Mouse (Mus musculus) kidney, postnatal 0 days (tissue): ENCODE measurements at regions not wholly inside any gene's neighbourhood (a gene's known extent, or its start where the extent isn't known, plus 50 kb on each side); places are given as distances from the start of the nearest gene placed in this dataset.

Experiments
- ATAC-seq: fragments of 200-750 bp; cut with Nextera tagmentation; replicated peaks from 2 replicates; pipeline ENCODE4 v1.8.0; 2017; ENCODE audit warnings: low read depth, moderate number of reproducible peaks, moderate TSS enrichment, moderate library complexity; ENCODE audit not compliant: low FRiP score
- DNase-seq: peaks from one replicate; pipeline ENCODE4 v3.0.0-alpha.2; 2016; ENCODE audit warnings: low spot score
- H3K27ac ChIP-seq: fragments of 300-500 bp; sonication (generic); 2 replicates; pipeline ENCODE4 v1.5.1; 2014; ENCODE audit warnings: mild to moderate bottlenecking
- H3K27me3 ChIP-seq: fragments of 300-500 bp; sonication (generic); 2 replicates; pipeline ENCODE4 v1.6.1; 2014; ENCODE audit warnings: low read length, mixed read lengths; ENCODE audit not compliant: insufficient read depth
- H3K36me3 ChIP-seq: fragments of 300-500 bp; sonication (generic); 2 replicates; pipeline ENCODE4 v1.6.1; 2014; ENCODE audit warnings: low read length, mixed read lengths; ENCODE audit not compliant: insufficient read depth
- H3K4me1 ChIP-seq: fragments of 300-500 bp; sonication (generic); replicated peaks from 2 replicates; pipeline ENCODE4 v1.6.1; 2014; ENCODE audit warnings: antibody characterized with exemption, low read length, mixed read lengths; ENCODE audit not compliant: insufficient read depth
- H3K4me2 ChIP-seq: fragments of 300-500 bp; sonication (generic); 2 replicates; pipeline ENCODE4 v1.6.1; 2014; ENCODE audit warnings: mild to moderate bottlenecking, low read length, moderate library complexity, mixed read lengths
- H3K4me3 ChIP-seq: fragments of 300-500 bp; sonication (generic); replicated peaks from 2 replicates; pipeline ENCODE4 v1.5.1; 2014; ENCODE audit warnings: low read depth, low read length
- H3K9ac ChIP-seq: fragments of 300-500 bp; sonication (generic); 2 replicates; pipeline ENCODE4 v1.6.1; 2014; ENCODE audit warnings: low read depth, low read length
- H3K9me3 ChIP-seq: fragments of 300-500 bp; sonication (generic); replicated peaks from 2 replicates; pipeline ENCODE4 v1.6.1; 2016; ENCODE audit warnings: low read length, inconsistent platforms, mixed read lengths
- CTCF ChIP-seq: IDR thresholded peaks from 2 replicates; pipeline ENCODE4 v1.5.1; 2016; ENCODE audit warnings: antibody characterized with exemption, low read depth, mild to moderate bottlenecking, moderate library complexity
- WGBS: fragments of 180-500 bp; shearing (Covaris S2); extraction: QIAGEN DNeasy Blood & Tissue Kit; methylation state at CpG from one replicate; pipeline ENCODE4 v1.1.7; 2014; 5-methylcytosine and 5-hydroxymethylcytosine counted together

DNA sequence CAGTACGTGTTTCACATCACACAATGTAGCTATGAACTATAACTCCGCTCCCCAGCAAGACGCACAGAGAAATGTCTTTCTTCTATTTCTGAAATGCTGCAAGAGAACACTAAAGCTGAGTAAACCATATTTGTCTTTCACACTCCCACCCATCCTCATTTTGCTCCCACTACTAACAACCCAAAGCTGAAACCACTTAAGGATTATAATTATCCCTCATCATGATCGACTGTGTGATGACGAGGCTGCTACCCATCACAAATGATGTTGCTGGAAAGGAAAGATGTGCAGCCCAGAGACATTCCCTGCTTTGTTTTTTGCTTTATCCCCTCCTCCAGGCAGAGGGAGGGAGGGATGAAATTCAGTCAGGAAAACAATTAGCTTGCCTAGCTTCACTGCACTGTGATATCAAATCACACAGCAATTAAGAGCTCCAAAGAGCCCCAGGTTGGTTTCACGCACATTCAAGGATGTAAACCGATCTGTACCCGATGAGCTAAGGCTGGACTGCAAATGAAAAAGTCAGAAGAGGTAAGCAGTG is 183.5 kb upstream of the Tbl1xr1 start:
- Histone ChIP-seq H3K27me3 (no peaks in the 10 kb centered on the region), H3K9me3 (no peaks in the 10 kb centered on the region), H3K4me1 (peaks cover 4% of the 10 kb centered on the region; the same call in 1 of the 2 replicates), H3K4me2 (no peak overlapping the region), H3K4me3 (no peak overlapping the region), H3K36me3 (no peaks in the 10 kb centered on the region), H3K9ac (no peak overlapping the region), H3K27ac (no peak overlapping the region)
- DNase-seq = peak; percentile 81
- no peak for TF ChIP-seq CTCF
- ATAC-seq = peak; percentile 52; the same call in 1 of the 2 replicates
- 35% methylated on average over 8 of the region's 8 CpGs for WGBS

DNA sequence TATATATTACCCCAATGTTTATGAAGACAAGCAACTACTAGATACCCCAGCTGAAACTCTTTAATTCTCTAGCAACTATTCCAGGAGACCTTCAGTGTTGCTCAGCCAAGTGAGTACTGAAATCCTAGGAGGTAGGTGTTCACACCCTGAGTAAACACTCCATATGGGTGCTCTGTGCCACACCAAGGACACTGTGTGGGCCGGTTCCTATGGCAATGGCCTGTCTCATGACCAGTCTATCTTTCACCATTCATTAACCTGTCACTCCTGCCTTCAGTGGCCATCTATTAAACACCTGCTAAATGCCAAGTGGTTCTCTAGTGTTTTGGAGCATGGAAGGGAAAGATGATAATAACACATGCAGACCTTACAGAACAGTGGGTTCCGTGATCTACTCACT is 180.9 kb upstream of the Tbl1xr1 start:
- no peak for TF ChIP-seq CTCF
- H3K36me3 ChIP-seq = no peaks in the 10 kb centered on the region
- peak; percentile 74 for DNase-seq
- no peak overlapping the region for H3K27ac ChIP-seq
- no peaks in the 10 kb centered on the region for H3K9me3 ChIP-seq
- peaks cover 4% of the 10 kb centered on the region; the same call in 1 of the 2 replicates for H3K4me1 ChIP-seq
- no peak overlapping the region for H3K4me2 ChIP-seq
- no peaks in the 10 kb centered on the region for H3K27me3 ChIP-seq
- no peak overlapping the region for H3K9ac ChIP-seq
- no peak overlapping the region for H3K4me3 ChIP-seq
- 44% methylated on average over 2 of the region's 2 CpGs for WGBS
- ATAC-seq = peak; percentile 96

DNA sequence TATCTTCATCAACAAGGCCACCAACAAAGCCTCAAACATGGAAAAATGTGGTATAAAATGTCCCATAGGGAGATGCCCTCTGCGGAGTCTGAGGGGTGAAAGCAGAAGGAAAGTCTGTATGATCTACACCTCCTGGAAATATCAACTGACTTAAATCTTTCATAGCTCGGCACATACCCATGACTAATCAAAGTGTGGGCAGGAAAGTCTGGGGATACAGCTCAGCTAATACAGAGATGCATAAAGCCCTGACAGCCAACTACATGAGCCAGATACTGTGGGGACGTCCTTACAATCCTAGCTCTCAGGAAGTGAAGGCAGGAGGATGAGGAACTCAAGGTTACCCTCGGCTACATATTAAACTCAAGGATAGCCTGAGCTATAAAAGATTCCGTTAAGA is 178.2 kb upstream of the Tbl1xr1 start:
- ATAC-seq = no peak

DNA sequence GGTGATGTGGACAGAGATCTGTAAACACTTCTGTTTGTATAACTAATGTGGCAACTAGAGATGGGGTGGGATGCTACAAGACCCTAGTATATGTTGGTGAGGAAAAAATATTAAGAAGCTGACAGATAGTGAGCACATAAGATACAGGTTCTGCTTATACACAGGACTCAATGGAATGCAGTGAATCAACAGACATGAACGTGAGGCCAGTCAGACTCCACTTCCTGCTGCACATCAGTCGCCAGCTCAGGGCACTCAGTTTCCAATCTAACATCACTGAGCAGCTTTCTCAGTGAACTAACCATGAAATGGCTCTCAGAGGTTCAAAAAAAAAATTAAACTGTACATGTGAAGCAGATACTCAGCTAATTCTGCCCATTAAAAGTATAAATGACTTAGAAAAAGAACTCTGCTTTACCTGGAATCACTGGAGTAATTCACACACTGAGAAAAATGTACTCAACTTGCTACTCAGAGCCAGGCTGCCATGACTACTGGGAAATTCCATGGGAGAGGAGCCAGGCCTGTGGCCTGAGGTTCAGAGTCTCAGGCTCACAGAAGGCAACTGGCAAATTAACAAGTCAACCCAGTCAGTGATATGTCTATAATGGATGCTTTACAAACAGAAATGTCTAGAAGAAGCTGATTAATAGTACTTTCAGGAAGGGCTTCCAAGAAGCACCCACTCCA is 170.9 kb upstream of the Tbl1xr1 start:
- TF ChIP-seq CTCF = no peak
- H3K9ac ChIP-seq = no peak overlapping the region
- DNase-seq (no peak), ATAC-seq (no peak)
- H3K27me3 ChIP-seq = no peaks in the 10 kb centered on the region
- no peak overlapping the region for H3K4me2 ChIP-seq
- WGBS = 46% methylated on average over 2 of the region's 2 CpGs
- no peak overlapping the region for H3K27ac ChIP-seq
- no peaks in the 10 kb centered on the region for H3K4me1 ChIP-seq
- H3K36me3 ChIP-seq = no peaks in the 10 kb centered on the region
- no peaks in the 10 kb centered on the region for H3K9me3 ChIP-seq
- no peak overlapping the region for H3K4me3 ChIP-seq

More for the DNA sequence above, 178.2 kb upstream of the Tbl1xr1 start:
- Histone ChIP-seq H3K4me1 (peaks cover 4% of the 10 kb centered on the region; the same call in 1 of the 2 replicates), H3K27ac (no peak overlapping the region), H3K27me3 (no peaks in the 10 kb centered on the region), H3K4me2 (no peak overlapping the region), H3K9ac (no peak overlapping the region), H3K9me3 (no peaks in the 10 kb centered on the region), H3K36me3 (no peaks in the 10 kb centered on the region), H3K4me3 (no peak overlapping the region)
- WGBS = 63% methylated on average over 5 of the region's 5 CpGs
- TF ChIP-seq CTCF = no peak
- DNase-seq = no peak

DNA sequence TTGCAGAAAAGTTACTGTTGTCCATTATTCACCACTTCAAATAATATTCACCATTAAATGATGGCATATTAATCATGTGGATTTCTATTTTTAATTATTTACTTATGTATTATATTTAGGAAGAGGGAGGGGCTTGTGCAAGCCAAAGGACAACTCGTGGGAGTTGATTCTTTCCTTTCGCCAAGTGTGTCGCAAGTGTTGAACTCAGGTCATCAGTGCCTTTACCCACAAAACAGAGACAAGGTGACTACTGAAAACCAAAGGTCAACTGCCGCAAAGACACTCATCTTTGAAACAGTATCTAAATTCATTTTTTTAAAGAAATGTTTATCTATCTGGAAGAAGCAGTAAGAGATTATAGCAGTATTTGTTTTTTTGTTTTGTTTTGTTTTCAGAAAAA is 167.6 kb upstream of the Tbl1xr1 start:
- Histone ChIP-seq H3K27ac (no peak overlapping the region), H3K4me3 (no peak overlapping the region), H3K36me3 (no peaks in the 10 kb centered on the region), H3K4me1 (no peaks in the 10 kb centered on the region), H3K9ac (no peak overlapping the region), H3K27me3 (no peaks in the 10 kb centered on the region), H3K4me2 (no peak overlapping the region), H3K9me3 (no peaks in the 10 kb centered on the region)
- no peak for DNase-seq
- 85% methylated on average over 4 of the region's 4 CpGs for WGBS
- TF ChIP-seq CTCF = no peak
- ATAC-seq = no peak

DNA sequence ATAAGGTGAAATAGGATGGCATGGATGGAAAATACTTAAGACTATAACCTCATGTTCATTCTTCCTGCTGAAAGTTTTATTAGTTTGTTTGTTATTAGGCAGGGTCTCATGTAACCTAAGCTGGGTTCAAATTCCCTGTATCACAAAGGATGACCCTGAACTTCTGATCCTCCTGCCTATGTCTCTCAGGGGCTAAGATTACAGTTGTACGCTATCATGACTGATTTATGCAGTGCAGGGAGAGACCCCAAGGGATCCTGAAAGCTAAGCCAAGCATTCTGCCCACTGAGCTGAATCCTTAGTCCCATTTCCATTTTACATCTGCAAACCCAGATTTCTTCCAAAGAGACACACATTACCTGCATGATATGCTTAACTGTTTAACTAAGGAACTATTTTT is 166.4 kb upstream of the Tbl1xr1 start:
- WGBS = 36% methylated on average over 1 of the region's 1 CpGs
- H3K4me1 ChIP-seq = no peaks in the 10 kb centered on the region
- no peak overlapping the region for H3K4me3 ChIP-seq
- no peaks in the 10 kb centered on the region for H3K9me3 ChIP-seq
- H3K9ac ChIP-seq = no peak overlapping the region
- no peaks in the 10 kb centered on the region for H3K27me3 ChIP-seq
- peak; percentile 43; the same call in 1 of the 2 replicates for ATAC-seq
- H3K27ac ChIP-seq = no peak overlapping the region
- peak; percentile 75 for DNase-seq
- H3K4me2 ChIP-seq = no peak overlapping the region
- TF ChIP-seq CTCF = no peak
- H3K36me3 ChIP-seq = no peaks in the 10 kb centered on the region
